Mouse (Mus musculus) hindbrain, embryonic 16.5 days (tissue): ENCODE measurements around the gene Ugt2a1. TPM values are rescaled to one million over a fixed set of nuclear protein-coding genes. Genes with fewer than 3 reads are reported as not detected.
"Not testable (repeated sequence)": the region's sequence is repeated elsewhere in the genome, so short reads cannot be mapped to it uniquely, and the experiment has no call there.

ENCODE experiments used
- ATAC-seq: fragments of 200-750 bp; cut with Nextera tagmentation; 2 replicates; pipeline ENCODE4 v1.8.0; 2017; ENCODE audit warnings: moderate TSS enrichment, moderate library complexity
- H3K27ac ChIP-seq: fragments of 300-500 bp; sonication (generic); 2 replicates; pipeline ENCODE4 v1.5.1; 2014; ENCODE audit warnings: low read depth, mild to moderate bottlenecking, control low read depth, low read length, moderate library complexity
- H3K27me3 ChIP-seq: fragments of 300-500 bp; sonication (generic); replicated peaks from 2 replicates; pipeline ENCODE4 v1.6.1; 2014; ENCODE audit warnings: low read length; ENCODE audit not compliant: control insufficient read depth, insufficient read depth
- H3K36me3 ChIP-seq: fragments of 300-500 bp; sonication (generic); 2 replicates; pipeline ENCODE4 v1.6.1; 2014; ENCODE audit warnings: mild to moderate bottlenecking, low read length, moderate library complexity, mixed read lengths; ENCODE audit not compliant: control insufficient read depth, insufficient read depth
- H3K4me1 ChIP-seq: fragments of 300-500 bp; sonication (generic); 2 replicates; pipeline ENCODE4 v1.6.1; 2014; ENCODE audit warnings: low read depth, low read length; ENCODE audit not compliant: control insufficient read depth, insufficient read depth
- H3K4me2 ChIP-seq: fragments of 300-500 bp; sonication (generic); 2 replicates; pipeline ENCODE4 v1.6.1; 2014; ENCODE audit warnings: mild to moderate bottlenecking, low read length, control low read depth, moderate library complexity
- H3K4me3 ChIP-seq: fragments of 300-500 bp; sonication (generic); 2 replicates; pipeline ENCODE4 v1.5.1; 2014; ENCODE audit warnings: mild to moderate bottlenecking, low read length, control low read depth, moderate library complexity
- H3K9ac ChIP-seq: fragments of 300-500 bp; sonication (generic); 2 replicates; pipeline ENCODE4 v1.6.1; 2014; ENCODE audit warnings: low read depth, mild to moderate bottlenecking, control low read depth, low read length, moderate library complexity
- H3K9me3 ChIP-seq: fragments of 300-500 bp; sonication (generic); 2 replicates; pipeline ENCODE4 v1.6.1; 2014; ENCODE audit warnings: mild to moderate bottlenecking, low read length, moderate library complexity; ENCODE audit not compliant: control insufficient read depth
- WGBS: fragments of 180-500 bp; shearing (Covaris S2); extraction: QIAGEN DNeasy Blood & Tissue Kit; methylation state at CpG from one replicate; pipeline ENCODE4 v1.1.7; 2014; 5-methylcytosine and 5-hydroxymethylcytosine counted together
- polyA plus RNA-seq: library from polyadenylated mRNA; unstranded; fragments of >200 nt; fragmentation: Nextera tagmentation; extraction: Ambion mirVana; gene quantifications from 2 replicates; pipeline ENCODE4 v1.2.1, GENCODE M21; 2015

Gene Ugt2a1
- polyA plus RNA-seq, result not detected in 2 replicates

DNA sequence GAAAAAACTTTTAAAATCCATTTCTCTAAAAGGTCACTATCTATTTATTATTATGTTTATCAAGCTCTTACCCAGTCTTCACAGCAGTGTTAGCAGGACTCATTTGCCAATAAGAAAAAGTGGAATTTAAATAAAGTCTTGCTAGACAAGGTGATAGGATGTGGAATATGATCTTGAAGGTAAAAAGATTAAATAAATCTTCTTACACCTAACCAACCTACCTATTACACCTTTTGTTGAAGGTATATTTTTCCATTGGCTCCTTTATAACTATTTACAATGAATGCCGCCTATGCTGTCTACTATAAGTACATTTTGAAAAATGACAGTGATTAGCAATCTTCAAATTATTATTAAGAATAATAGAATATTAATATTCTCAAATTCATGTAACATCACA is at the start of gene Ugt2a1:
TSS of gene Ugt2a1 (minus strand) at position 101 of the 400 bp plus-strand sequence.
- Histone ChIP-seq H3K27me3 (no peaks in the 10 kb centered on the region), H3K4me1 (no peaks in the 10 kb centered on the region)
- 93% methylated on average over 1 of the region's 1 CpGs for WGBS

GRCm38 (mm10) chr5:87538111-87538510 is 47.4 kb upstream of the Ugt2a1 start, which contains the start of gene Sult1b1:
Gene Sult1b1, minus strand, starts transcription at chr5:87538195.
- Histone ChIP-seq H3K27ac (no peak within 1 kb of the TSS), H3K9me3 (no peaks in the 10 kb centered on the region), H3K27me3 (no peaks in the 10 kb centered on the region), H3K9ac (no peak within 1 kb of the TSS), H3K36me3 (no peaks in the 10 kb centered on the region), H3K4me3 (no peak within 1 kb of the TSS), H3K4me2 (no peak within 1 kb of the TSS), H3K4me1 (no peaks in the 10 kb centered on the region)
- 95% methylated on average over 2 of the region's 2 CpGs for WGBS
- no peak for ATAC-seq

More for the DNA sequence above, at the start of gene Ugt2a1:
- H3K4me2 ChIP-seq, result no peak within 1 kb of the TSS
- no peak for ATAC-seq
- no peak within 1 kb of the TSS for H3K9ac ChIP-seq
- H3K4me3 ChIP-seq, result no peak within 1 kb of the TSS
- H3K9me3 ChIP-seq, result no peaks in the 10 kb centered on the region
- no peak within 1 kb of the TSS for H3K27ac ChIP-seq
- H3K36me3 ChIP-seq, result no peaks in the 10 kb centered on the region

DNA sequence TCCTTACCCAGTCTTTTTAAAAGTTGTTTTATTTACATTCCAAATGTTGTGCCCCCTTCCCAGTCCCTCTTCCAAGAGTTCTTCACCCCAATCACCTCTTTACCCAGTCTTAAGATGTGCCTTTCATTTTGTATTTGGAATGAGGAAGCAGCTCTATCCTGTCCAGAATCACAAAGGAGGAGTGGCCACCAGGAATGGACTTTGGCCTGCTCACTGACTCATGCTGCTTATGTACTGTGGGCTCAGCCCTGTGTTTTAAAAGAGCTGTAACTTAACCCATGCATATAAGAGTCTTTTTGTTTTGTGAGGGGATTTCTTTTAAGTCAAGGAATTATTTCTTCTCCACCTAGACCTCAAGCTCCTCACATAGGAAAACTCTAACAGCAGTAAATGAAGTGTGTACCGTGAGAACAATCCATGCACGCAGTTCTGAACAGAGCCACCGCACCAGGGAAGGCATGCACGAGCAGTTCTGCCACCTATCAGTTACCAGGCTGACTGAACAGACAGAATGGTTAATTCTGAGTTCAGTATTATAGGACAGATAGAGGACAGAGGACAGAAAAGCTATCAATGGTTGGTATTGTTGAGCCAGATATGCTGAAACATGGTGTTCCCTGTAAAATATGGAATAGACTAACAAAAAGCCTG is 45.4 kb upstream of the Ugt2a1 start:
- no peak overlapping the region for H3K4me2 ChIP-seq
- ATAC-seq, result no peak
- H3K27me3 ChIP-seq, result no peaks in the 10 kb centered on the region
- no peaks in the 10 kb centered on the region for H3K4me1 ChIP-seq
- no peak overlapping the region for H3K9ac ChIP-seq
- 66% methylated on average over 4 of the region's 4 CpGs for WGBS
- H3K9me3 ChIP-seq, result no peaks in the 10 kb centered on the region
- no peaks in the 10 kb centered on the region for H3K36me3 ChIP-seq
- H3K27ac ChIP-seq, result no peak overlapping the region
- no peak overlapping the region for H3K4me3 ChIP-seq

- Histone ChIP-seq H3K9me3 (no peaks in the 10 kb centered on the region), H3K4me3 (no peak overlapping the region), H3K27ac (no peak overlapping the region), H3K4me1 (no peaks in the 10 kb centered on the region), H3K9ac (no peak overlapping the region), H3K27me3 (no peaks in the 10 kb centered on the region), H3K4me2 (no peak overlapping the region), H3K36me3 (no peaks in the 10 kb centered on the region)
- WGBS, result 82% methylated on average over 2 of the region's 2 CpGs
- no peak for ATAC-seq
These were observed 41.6 kb upstream of the Ugt2a1 start for GRCm38 (mm10) chr5:87532288-87532687.

GRCm38 (mm10) chr5:87523561-87523960 is 32.9 kb upstream of the Ugt2a1 start:
- not testable (repeated sequence) for H3K4me1 ChIP-seq, H3K9ac ChIP-seq, H3K27me3 ChIP-seq, H3K36me3 ChIP-seq, H3K4me3 ChIP-seq, ATAC-seq, H3K27ac ChIP-seq, H3K9me3 ChIP-seq, H3K4me2 ChIP-seq
- 95% methylated on average over 2 of the region's 2 CpGs for WGBS

DNA sequence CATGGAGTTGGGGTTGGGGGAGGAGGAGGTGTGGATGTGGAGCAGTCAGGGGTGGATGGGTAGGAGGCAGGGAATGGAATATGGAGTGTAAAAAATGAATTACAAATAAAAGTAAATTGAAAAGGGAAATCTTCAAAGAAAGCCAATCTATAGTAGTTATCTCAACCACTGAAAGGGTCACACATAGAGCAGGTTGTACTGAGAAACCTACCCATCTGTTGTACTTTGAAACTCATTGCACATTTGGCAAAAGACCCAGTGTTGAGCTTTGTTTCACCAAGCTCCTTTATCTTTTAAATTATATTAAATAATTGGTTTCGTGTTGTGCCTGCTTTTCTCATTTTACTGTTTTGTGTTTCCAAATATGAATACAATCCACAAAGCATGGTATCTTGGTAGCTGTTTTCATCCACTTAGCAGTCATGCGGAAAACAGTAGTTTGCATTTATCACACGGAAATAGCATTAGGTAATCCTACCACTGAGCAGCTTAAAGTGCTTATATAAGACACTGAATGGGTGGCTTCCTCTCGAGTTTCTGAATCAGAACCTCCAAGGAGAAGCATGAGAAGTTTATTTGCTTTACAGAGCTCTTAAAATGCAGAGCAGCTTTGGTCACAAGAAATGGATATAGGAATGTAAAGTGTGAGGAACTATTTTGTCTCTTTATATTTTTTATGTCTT is 15.2 kb upstream of the Ugt2a1 start:
- Histone ChIP-seq H3K9ac (no peak overlapping the region), H3K9me3 (no peaks in the 10 kb centered on the region), H3K27me3 (no peaks in the 10 kb centered on the region), H3K27ac (no peak overlapping the region), H3K4me1 (no peaks in the 10 kb centered on the region), H3K4me3 (no peak overlapping the region), H3K4me2 (no peak overlapping the region), H3K36me3 (no peaks in the 10 kb centered on the region)
- no peak for ATAC-seq
- 66% methylated on average over 4 of the region's 4 CpGs for WGBS

DNA sequence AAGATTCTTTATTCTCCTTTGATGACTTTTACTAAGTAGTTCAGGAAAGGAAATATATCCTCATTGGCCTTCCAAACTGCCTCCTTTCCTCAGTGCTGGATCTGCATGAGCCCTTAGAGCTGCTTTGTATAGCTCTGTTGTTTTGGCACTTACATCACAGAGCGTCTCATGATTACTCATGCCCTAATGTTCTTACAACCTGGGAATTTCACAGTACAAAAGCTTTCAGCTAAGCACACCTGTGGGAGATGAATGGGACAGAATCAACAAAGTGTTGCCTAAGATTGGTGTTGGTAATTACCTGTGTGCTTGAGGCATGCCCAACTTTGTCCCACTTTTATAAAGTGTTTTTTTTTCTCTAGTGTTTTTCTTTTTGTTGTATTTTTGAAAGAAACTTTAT is 12.0 kb upstream of the Ugt2a1 start:
- ATAC-seq, result no peak
- WGBS, result 76% methylated on average over 1 of the region's 1 CpGs
- H3K36me3 ChIP-seq, result no peaks in the 10 kb centered on the region
- no peaks in the 10 kb centered on the region for H3K9me3 ChIP-seq
- no peaks in the 10 kb centered on the region for H3K4me1 ChIP-seq
- H3K4me3 ChIP-seq, result no peak overlapping the region
- H3K27me3 ChIP-seq, result no peaks in the 10 kb centered on the region
- H3K9ac ChIP-seq, result no peak overlapping the region
- H3K4me2 ChIP-seq, result no peak overlapping the region
- no peak overlapping the region for H3K27ac ChIP-seq

- Histone ChIP-seq H3K4me1 (no peaks in the 10 kb centered on the region), H3K4me3 (no peak overlapping the region), H3K36me3 (no peaks in the 10 kb centered on the region), H3K27ac (no peak overlapping the region), H3K4me2 (no peak overlapping the region), H3K9ac (no peak overlapping the region), H3K27me3 (no peaks in the 10 kb centered on the region), H3K9me3 (no peaks in the 10 kb centered on the region)
- ATAC-seq, result no peak
These were observed 8.7 kb upstream of the Ugt2a1 start for GRCm38 (mm10) chr5:87499341-87499740.

GRCm38 (mm10) chr5:87498936-87499335 is 8.3 kb upstream of the Ugt2a1 start:
- Histone ChIP-seq H3K4me3 (no peak overlapping the region), H3K4me1 (no peaks in the 10 kb centered on the region), H3K4me2 (no peak overlapping the region), H3K9me3 (no peaks in the 10 kb centered on the region), H3K27me3 (no peaks in the 10 kb centered on the region), H3K27ac (no peak overlapping the region), H3K9ac (no peak overlapping the region), H3K36me3 (no peaks in the 10 kb centered on the region)
- no peak for ATAC-seq
